Mouse (Mus musculus): ENCODE measurements around the gene Setx. TPM values are rescaled to one million over a fixed set of nuclear protein-coding genes. Genes with fewer than 3 reads are reported as not detected.

Gene Setx
- polyA plus RNA-seq, 1 experiment from 2014 or later: 8.7 TPM

- Histone ChIP-seq H3K27me3 (peaks cover 46% of the 10 kb centered on the region), H3K27ac (no peak overlapping the region), H3K4me1 (peaks cover 14% of the 10 kb centered on the region), H3K36me3 (no peaks in the 10 kb centered on the region), H3K4me3 (no peak overlapping the region), H3K9me3 (no peaks in the 10 kb centered on the region), H3K4me2 (no peak overlapping the region), H3K9ac (no peak overlapping the region)
- WGBS: 80% methylated on average over 5 of the region's 5 CpGs
- ATAC-seq (ENCODE audit: insufficient number of reproducible peaks, low FRiP score, low TSS enrichment, low read depth): no peak
Observed at GRCm38 (mm10) chr2:29198446-29198845, 74.5 kb downstream of the Setx start.

GRCm38 (mm10) chr2:29199909-29200308 is 75.9 kb downstream of the Setx start:
- Histone ChIP-seq H3K4me3 (no peak overlapping the region), H3K9ac (no peak overlapping the region), H3K27ac (no peak overlapping the region), H3K4me2 (no peak overlapping the region), H3K4me1 (peaks cover 5% of the 10 kb centered on the region), H3K27me3 (peaks cover 42% of the 10 kb centered on the region), H3K9me3 (no peaks in the 10 kb centered on the region), H3K36me3 (no peaks in the 10 kb centered on the region)
- ATAC-seq (ENCODE audit: insufficient number of reproducible peaks, low FRiP score, low TSS enrichment, low read depth): no peak
- WGBS: 6% methylated on average over 2 of the region's 3 CpGs

GRCm38 (mm10) chr2:29201223-29201955 is 77.4 kb downstream of the Setx start:
- 51% methylated on average over 11 of the region's 11 CpGs for WGBS
- peaks cover 28% of the 10 kb centered on the region; the same call in 1 of the 2 replicates for H3K27me3 ChIP-seq

GRCm38 (mm10) chr2:29206156-29206555 is 82.2 kb downstream of the Setx start:
- H3K4me3 ChIP-seq: no peak overlapping the region
- no peaks in the 10 kb centered on the region for H3K4me1 ChIP-seq
- H3K9ac ChIP-seq: no peak overlapping the region
- H3K4me2 ChIP-seq: no peak overlapping the region
- 6% methylated on average over 8 of the region's 8 CpGs for WGBS
- peaks cover 13% of the 10 kb centered on the region; the same call in 1 of the 2 replicates for H3K27me3 ChIP-seq
- H3K27ac ChIP-seq: no peak overlapping the region
- no peaks in the 10 kb centered on the region for H3K9me3 ChIP-seq
- no peaks in the 10 kb centered on the region for H3K36me3 ChIP-seq
- ATAC-seq (ENCODE audit: insufficient number of reproducible peaks, low FRiP score, low TSS enrichment, low read depth): no peak

More at GRCm38 (mm10) chr2:29201223-29201955, 77.4 kb downstream of the Setx start:
- Histone ChIP-seq H3K9me3 (no peaks in the 10 kb centered on the region), H3K4me2 (no peak overlapping the region), H3K9ac (no peak overlapping the region), H3K4me1 (no peaks in the 10 kb centered on the region), H3K36me3 (no peaks in the 10 kb centered on the region), H3K27ac (no peak overlapping the region), H3K4me3 (no peak overlapping the region)
- ATAC-seq (ENCODE audit: insufficient number of reproducible peaks, low FRiP score, low TSS enrichment, low read depth): no peak

- no peak for ATAC-seq (ENCODE audit: insufficient number of reproducible peaks, low FRiP score, low TSS enrichment, low read depth)
- H3K27ac ChIP-seq: no peak overlapping the region
- no peak overlapping the region for H3K4me2 ChIP-seq
- no peak overlapping the region for H3K9ac ChIP-seq
- 53% methylated on average over 8 of the region's 8 CpGs for WGBS
- H3K27me3 ChIP-seq: no peaks in the 10 kb centered on the region
- H3K9me3 ChIP-seq: no peaks in the 10 kb centered on the region
- H3K4me3 ChIP-seq: no peak overlapping the region
- H3K36me3 ChIP-seq: no peaks in the 10 kb centered on the region
- H3K4me1 ChIP-seq: no peaks in the 10 kb centered on the region
Observed at GRCm38 (mm10) chr2:29216286-29217012, 92.5 kb downstream of the Setx start.

GRCm38 (mm10) chr2:29217042-29217441 is 93.1 kb downstream of the Setx start:
- Histone ChIP-seq H3K27me3 (no peaks in the 10 kb centered on the region), H3K9ac (no peak overlapping the region), H3K4me1 (no peaks in the 10 kb centered on the region), H3K4me3 (no peak overlapping the region), H3K4me2 (no peak overlapping the region), H3K9me3 (no peaks in the 10 kb centered on the region), H3K36me3 (no peaks in the 10 kb centered on the region), H3K27ac (no peak overlapping the region)
- ATAC-seq (ENCODE audit: insufficient number of reproducible peaks, low FRiP score, low TSS enrichment, low read depth): no peak
- WGBS: 81% methylated on average over 5 of the region's 5 CpGs

- no peak overlapping the region for H3K27ac ChIP-seq
- no peak overlapping the region for H3K4me2 ChIP-seq
- no peak for ATAC-seq (ENCODE audit: insufficient number of reproducible peaks, low FRiP score, low TSS enrichment, low read depth)
- H3K9ac ChIP-seq: no peak overlapping the region
- no peaks in the 10 kb centered on the region for H3K36me3 ChIP-seq
- no peak overlapping the region for H3K4me3 ChIP-seq
- H3K4me1 ChIP-seq: no peaks in the 10 kb centered on the region
- WGBS: 64% methylated on average over 10 of the region's 10 CpGs
- no peaks in the 10 kb centered on the region for H3K27me3 ChIP-seq
- no peaks in the 10 kb centered on the region for H3K9me3 ChIP-seq
Observed at GRCm38 (mm10) chr2:29217897-29218296, 93.9 kb downstream of the Setx start.

GRCm38 (mm10) chr2:29218831-29219230 is 94.8 kb downstream of the Setx start:
- Histone ChIP-seq H3K27ac (no peak overlapping the region), H3K27me3 (no peaks in the 10 kb centered on the region), H3K4me1 (no peaks in the 10 kb centered on the region), H3K36me3 (no peaks in the 10 kb centered on the region), H3K9me3 (no peaks in the 10 kb centered on the region), H3K4me2 (no peak overlapping the region), H3K4me3 (no peak overlapping the region), H3K9ac (no peak overlapping the region)
- WGBS: 85% methylated on average over 5 of the region's 5 CpGs
- ATAC-seq (ENCODE audit: insufficient number of reproducible peaks, low FRiP score, low TSS enrichment, low read depth): no peak

GRCm38 (mm10) chr2:29222302-29222701 is 98.3 kb downstream of the Setx start:
- WGBS: 11% methylated on average over 4 of the region's 4 CpGs
- H3K27ac ChIP-seq: no peak overlapping the region
- no peak for ATAC-seq (ENCODE audit: insufficient number of reproducible peaks, low FRiP score, low TSS enrichment, low read depth)
- no peaks in the 10 kb centered on the region for H3K36me3 ChIP-seq
- H3K4me3 ChIP-seq: no peak overlapping the region
- H3K27me3 ChIP-seq: no peaks in the 10 kb centered on the region
- H3K9me3 ChIP-seq: no peaks in the 10 kb centered on the region
- H3K4me1 ChIP-seq: no peaks in the 10 kb centered on the region
- H3K4me2 ChIP-seq: no peak overlapping the region
- H3K9ac ChIP-seq: no peak overlapping the region

GRCm38 (mm10) chr2:29223591-29224262 is 99.7 kb downstream of the Setx start:
- 53% methylated on average over 7 of the region's 7 CpGs for WGBS
- Histone ChIP-seq H3K36me3 (no peaks in the 10 kb centered on the region), H3K27me3 (no peaks in the 10 kb centered on the region), H3K4me2 (no peak overlapping the region), H3K27ac (no peak overlapping the region), H3K4me1 (no peaks in the 10 kb centered on the region), H3K4me3 (no peak overlapping the region), H3K9ac (no peak overlapping the region), H3K9me3 (no peaks in the 10 kb centered on the region)
- no peak for ATAC-seq (ENCODE audit: insufficient number of reproducible peaks, low FRiP score, low TSS enrichment, low read depth)

GRCm38 (mm10) chr2:29226671-29227070 is 102.7 kb downstream of the Setx start:
- Histone ChIP-seq H3K4me3 (no peak overlapping the region), H3K9ac (no peak overlapping the region), H3K27me3 (no peaks in the 10 kb centered on the region), H3K4me1 (no peaks in the 10 kb centered on the region), H3K36me3 (no peaks in the 10 kb centered on the region), H3K4me2 (no peak overlapping the region), H3K27ac (no peak overlapping the region), H3K9me3 (no peaks in the 10 kb centered on the region)
- no peak for ATAC-seq (ENCODE audit: insufficient number of reproducible peaks, low FRiP score, low TSS enrichment, low read depth)
- WGBS: 69% methylated on average over 4 of the region's 4 CpGs
